Mouse (Mus musculus): ENCODE results near the gene Tjp2. TPM values are rescaled to one million over a fixed set of nuclear protein-coding genes. Genes with fewer than 3 reads are reported as not detected.

Tjp2 gene
- polyA plus RNA-seq, 1 experiment from 2014 or later: 10.1 TPM

GRCm38 (mm10) chr19:24077658-24078057, 147.2 kb downstream of the Tjp2 start:
- Histone ChIP-seq H3K4me2 (no peak overlapping the region), H3K4me1 (no peaks in the 10 kb centered on the region), H3K27ac (replicated peaks) (no peak overlapping the region), H3K4me3 (replicated peaks) (no peak overlapping the region), H3K9ac (replicated peaks) (no peak overlapping the region), H3K36me3 (no peaks in the 10 kb centered on the region), H3K27me3 (replicated peaks) (no peaks in the 10 kb centered on the region), H3K9me3 (replicated peaks) (no peaks in the 10 kb centered on the region)
- no peak for ATAC-seq (ENCODE audit: low FRiP score)
- 95% methylated on average over 3 of the region's 3 CpGs for WGBS

GRCm38 (mm10) chr19:24076536-24076935, 148.3 kb downstream of the Tjp2 start:
- Histone ChIP-seq H3K9me3 (replicated peaks) (no peaks in the 10 kb centered on the region), H3K27ac (replicated peaks) (no peak overlapping the region), H3K9ac (replicated peaks) (no peak overlapping the region), H3K4me1 (no peaks in the 10 kb centered on the region), H3K4me2 (no peak overlapping the region), H3K36me3 (no peaks in the 10 kb centered on the region), H3K4me3 (replicated peaks) (no peak overlapping the region), H3K27me3 (replicated peaks) (no peaks in the 10 kb centered on the region)
- WGBS: 91% methylated on average over 7 of the region's 7 CpGs
- no peak for ATAC-seq (ENCODE audit: low FRiP score)

GRCm38 (mm10) chr19:24075927-24076326, 148.9 kb downstream of the Tjp2 start:
- no peak overlapping the region for H3K4me2 ChIP-seq
- no peak overlapping the region for H3K4me3 ChIP-seq (replicated peaks)
- 85% methylated on average over 8 of the region's 8 CpGs for WGBS
- no peaks in the 10 kb centered on the region for H3K36me3 ChIP-seq
- H3K9ac ChIP-seq (replicated peaks): no peak overlapping the region
- no peaks in the 10 kb centered on the region for H3K27me3 ChIP-seq (replicated peaks)
- ATAC-seq (ENCODE audit: low FRiP score): no peak
- no peaks in the 10 kb centered on the region for H3K9me3 ChIP-seq (replicated peaks)
- no peak overlapping the region for H3K27ac ChIP-seq (replicated peaks)
- H3K4me1 ChIP-seq: no peaks in the 10 kb centered on the region

- Histone ChIP-seq H3K4me1 (no peaks in the 10 kb centered on the region), H3K36me3 (no peaks in the 10 kb centered on the region), H3K9ac (replicated peaks) (no peak overlapping the region), H3K27me3 (replicated peaks) (no peaks in the 10 kb centered on the region), H3K4me2 (no peak overlapping the region), H3K4me3 (replicated peaks) (no peak overlapping the region), H3K27ac (replicated peaks) (no peak overlapping the region), H3K9me3 (replicated peaks) (0 out of 2 replicates have a peak, but pooled peaks cover 4% of the 10 kb centered on the region)
- WGBS: 60% methylated on average over 4 of the region's 4 CpGs
- no peak for ATAC-seq (ENCODE audit: low FRiP score)
These were observed 151.7 kb downstream of the Tjp2 start for GRCm38 (mm10) chr19:24073155-24073554.

- 30% methylated on average over 12 of the region's 12 CpGs for WGBS
- Histone ChIP-seq H3K9ac (replicated peaks) (no peak overlapping the region), H3K27me3 (replicated peaks) (no peaks in the 10 kb centered on the region), H3K27ac (replicated peaks) (no peak overlapping the region), H3K4me2 (no peak overlapping the region), H3K4me1 (peaks cover 5% of the 10 kb centered on the region; the same call in 1 of the 2 replicates), H3K36me3 (no peaks in the 10 kb centered on the region), H3K9me3 (replicated peaks) (0 out of 2 replicates have a peak, but pooled peaks cover 4% of the 10 kb centered on the region), H3K4me3 (replicated peaks) (no peak overlapping the region)
- ATAC-seq (ENCODE audit: low FRiP score): no peak
These were observed 160.4 kb downstream of the Tjp2 start for GRCm38 (mm10) chr19:24064348-24064895.

GRCm38 (mm10) chr19:24063585-24063984, 161.2 kb downstream of the Tjp2 start:
- H3K9ac ChIP-seq (replicated peaks): no peak overlapping the region
- no peak overlapping the region for H3K27ac ChIP-seq (replicated peaks)
- 0 out of 2 replicates have a peak, but pooled peaks cover 2% of the 10 kb centered on the region for H3K9me3 ChIP-seq (replicated peaks)
- peaks cover 5% of the 10 kb centered on the region; the same call in 1 of the 2 replicates for H3K4me1 ChIP-seq
- no peak for ATAC-seq (ENCODE audit: low FRiP score)
- no peak overlapping the region for H3K4me3 ChIP-seq (replicated peaks)
- H3K27me3 ChIP-seq (replicated peaks): no peaks in the 10 kb centered on the region
- H3K4me2 ChIP-seq: no peak overlapping the region
- 39% methylated on average over 4 of the region's 4 CpGs for WGBS
- H3K36me3 ChIP-seq: no peaks in the 10 kb centered on the region

- Histone ChIP-seq H3K4me2 (no peak overlapping the region), H3K4me1 (0 out of 2 replicates have a peak, but pooled peaks cover 4% of the 10 kb centered on the region), H3K27ac (replicated peaks) (no peak overlapping the region), H3K4me3 (replicated peaks) (no peak overlapping the region), H3K36me3 (no peaks in the 10 kb centered on the region), H3K9ac (replicated peaks) (no peak overlapping the region), H3K9me3 (replicated peaks) (no peaks in the 10 kb centered on the region), H3K27me3 (replicated peaks) (no peaks in the 10 kb centered on the region)
- WGBS: 56% methylated on average over 8 of the region's 8 CpGs
- no peak for ATAC-seq (ENCODE audit: low FRiP score)
These were observed 166.0 kb downstream of the Tjp2 start for GRCm38 (mm10) chr19:24058851-24059250.

- Histone ChIP-seq H3K36me3 (no peaks in the 10 kb centered on the region), H3K4me2 (no peak overlapping the region), H3K9ac (replicated peaks) (no peak overlapping the region), H3K27ac (replicated peaks) (no peak overlapping the region), H3K9me3 (replicated peaks) (no peaks in the 10 kb centered on the region), H3K4me1 (0 out of 2 replicates have a peak, but pooled peaks cover 4% of the 10 kb centered on the region), H3K27me3 (replicated peaks) (no peaks in the 10 kb centered on the region), H3K4me3 (replicated peaks) (no peak overlapping the region)
- 77% methylated on average over 5 of the region's 5 CpGs for WGBS
- ATAC-seq (ENCODE audit: low FRiP score): no peak
These were observed 166.8 kb downstream of the Tjp2 start for GRCm38 (mm10) chr19:24058021-24058420.

- H3K9ac ChIP-seq (replicated peaks): no peak overlapping the region
- H3K4me2 ChIP-seq: no peak overlapping the region
- no peaks in the 10 kb centered on the region for H3K27me3 ChIP-seq (replicated peaks)
- ATAC-seq (ENCODE audit: low FRiP score): no peak
- H3K9me3 ChIP-seq (replicated peaks): no peaks in the 10 kb centered on the region
- H3K4me3 ChIP-seq (replicated peaks): no peak overlapping the region
- 100% methylated on average over 1 of the region's 1 CpGs for WGBS
- H3K27ac ChIP-seq (replicated peaks): no peak overlapping the region
- no peaks in the 10 kb centered on the region for H3K36me3 ChIP-seq
- 0 out of 2 replicates have a peak, but pooled peaks cover 4% of the 10 kb centered on the region for H3K4me1 ChIP-seq
These were observed 167.9 kb downstream of the Tjp2 start for GRCm38 (mm10) chr19:24056880-24057279.

GRCm38 (mm10) chr19:24054904-24055303, 169.9 kb downstream of the Tjp2 start:
- Histone ChIP-seq H3K4me2 (no peak overlapping the region), H3K27ac (replicated peaks) (no peak overlapping the region), H3K4me1 (0 out of 2 replicates have a peak, but pooled peaks cover 4% of the 10 kb centered on the region), H3K36me3 (no peaks in the 10 kb centered on the region), H3K9me3 (replicated peaks) (no peaks in the 10 kb centered on the region), H3K9ac (replicated peaks) (no peak overlapping the region), H3K4me3 (replicated peaks) (no peak overlapping the region), H3K27me3 (replicated peaks) (no peaks in the 10 kb centered on the region)
- no peak for ATAC-seq (ENCODE audit: low FRiP score)
- WGBS: 40% methylated on average over 2 of the region's 2 CpGs

GRCm38 (mm10) chr19:24054265-24054664, 170.6 kb downstream of the Tjp2 start:
- 0 out of 2 replicates have a peak, but pooled peaks cover 4% of the 10 kb centered on the region for H3K4me1 ChIP-seq
- no peak overlapping the region for H3K4me3 ChIP-seq (replicated peaks)
- no peak overlapping the region for H3K9ac ChIP-seq (replicated peaks)
- no peaks in the 10 kb centered on the region for H3K9me3 ChIP-seq (replicated peaks)
- no peak for ATAC-seq (ENCODE audit: low FRiP score)
- H3K27me3 ChIP-seq (replicated peaks): no peaks in the 10 kb centered on the region
- no peaks in the 10 kb centered on the region for H3K36me3 ChIP-seq
- WGBS: 34% methylated on average over 5 of the region's 5 CpGs
- no peak overlapping the region for H3K4me2 ChIP-seq
- H3K27ac ChIP-seq (replicated peaks): no peak overlapping the region

- Histone ChIP-seq H3K9ac (replicated peaks) (no peak overlapping the region), H3K4me1 (0 out of 2 replicates have a peak, but pooled peaks cover 4% of the 10 kb centered on the region), H3K9me3 (replicated peaks) (no peaks in the 10 kb centered on the region), H3K27ac (replicated peaks) (no peak overlapping the region), H3K4me3 (replicated peaks) (no peak overlapping the region), H3K4me2 (no peak overlapping the region), H3K27me3 (replicated peaks) (no peaks in the 10 kb centered on the region), H3K36me3 (no peaks in the 10 kb centered on the region)
- ATAC-seq (ENCODE audit: low FRiP score): no peak
- WGBS: 82% methylated on average over 2 of the region's 2 CpGs
These were observed 174.3 kb downstream of the Tjp2 start for GRCm38 (mm10) chr19:24050514-24050913.
